Mouse (Mus musculus): ENCODE data around the gene Igf2bp2. TPM values are rescaled to one million over a fixed set of nuclear protein-coding genes. Genes with fewer than 3 reads are reported as not detected.
A peak's percentile ranks its signal among the peaks of the same experiment; 100 is the strongest.

Igf2bp2 gene
- polyA plus RNA-seq, 1 experiment from 2014 or later: 8.3 TPM

DNA sequence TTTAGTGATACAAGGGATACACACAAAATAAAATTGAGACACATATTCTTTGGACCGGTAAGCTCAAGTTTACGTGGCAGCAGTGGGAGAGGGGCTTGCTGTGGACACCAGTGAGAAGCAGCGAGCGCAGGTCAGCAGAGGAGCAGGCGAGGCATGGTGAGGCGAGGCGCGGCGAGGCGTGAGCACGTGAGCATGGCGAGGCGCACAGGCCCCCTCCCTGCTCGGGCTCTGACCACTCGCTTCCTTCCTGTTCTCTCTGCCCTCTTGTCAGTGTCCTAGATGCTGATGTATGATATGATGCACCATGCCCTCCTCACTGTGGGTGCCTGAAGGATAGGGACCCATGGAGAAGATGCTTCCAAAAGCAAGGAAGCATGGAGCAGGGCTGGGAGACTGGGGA lies 43.6 kb downstream of the Igf2bp2 start:
- Histone ChIP-seq H3K4me3 (ENCODE audit: low read depth, low read length) (no peak overlapping the region), H3K36me3 (ENCODE audit: control insufficient read depth, insufficient read depth) (no peaks in the 10 kb centered on the region), H3K27ac (ENCODE audit: low read length) (no peak overlapping the region), H3K4me1 (ENCODE audit: control insufficient read depth, low read depth, low read length) (no peaks in the 10 kb centered on the region), H3K4me2 (ENCODE audit: low read depth, low read length) (no peak overlapping the region), H3K9me3 (replicated peaks; ENCODE audit: control insufficient read depth, low read length) (no peaks in the 10 kb centered on the region), H3K9ac (ENCODE audit: low read depth, low read length) (no peak overlapping the region), H3K27me3 (ENCODE audit: control insufficient read depth, insufficient read depth, low read depth, low read length) (no peaks in the 10 kb centered on the region)
- ATAC-seq (ENCODE audit: low read depth): peak; percentile 30; the same call in 1 of the 2 replicates
- WGBS (ENCODE audit: insufficient replicate concordance): 34% methylated on average over 15 of the region's 15 CpGs

DNA sequence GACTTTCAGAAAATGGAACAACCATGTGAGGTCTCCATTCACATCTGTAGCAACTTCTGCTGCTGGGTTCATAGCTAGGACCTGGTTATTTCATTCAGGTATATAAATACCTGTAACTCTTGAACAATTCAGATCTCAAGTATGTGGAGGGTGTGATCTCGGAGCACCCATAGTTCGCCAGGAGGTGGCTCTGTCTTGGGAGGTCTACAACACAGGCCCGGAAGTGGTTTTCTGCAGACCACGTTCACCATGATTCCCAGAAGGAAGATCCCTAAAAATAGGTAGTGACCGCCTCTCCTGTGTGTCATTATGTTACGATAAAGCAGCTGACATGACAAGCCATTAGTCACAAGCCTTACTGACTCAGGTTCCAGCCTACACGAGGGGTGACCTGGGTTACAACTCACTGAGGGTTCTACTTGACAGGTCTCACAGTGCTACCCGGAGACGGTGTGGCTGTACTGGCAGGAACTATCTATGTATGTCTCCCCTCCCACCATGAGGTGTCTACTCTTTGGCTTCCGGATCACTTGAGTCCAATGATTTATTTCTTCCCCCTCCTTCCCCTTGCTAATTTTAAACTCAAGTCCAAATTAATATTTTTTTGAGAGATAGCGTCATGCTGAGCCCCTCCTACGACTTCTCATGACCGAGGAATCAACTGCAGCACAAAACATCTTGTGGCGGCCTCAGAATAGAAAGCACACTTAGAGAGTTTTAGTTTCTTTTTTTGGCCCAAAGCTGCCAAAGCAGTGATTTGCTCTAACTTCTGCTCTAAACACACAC lies 44.2 kb downstream of the Igf2bp2 start:
- no peak overlapping the region; the same call in 1 of the 2 replicates for H3K4me2 ChIP-seq (ENCODE audit: low read depth, low read length)
- no peaks in the 10 kb centered on the region for H3K4me1 ChIP-seq (ENCODE audit: control insufficient read depth, low read depth, low read length)
- H3K4me3 ChIP-seq (ENCODE audit: low read depth, low read length): no peak overlapping the region
- no peaks in the 10 kb centered on the region for H3K36me3 ChIP-seq (ENCODE audit: control insufficient read depth, insufficient read depth)
- H3K27me3 ChIP-seq (ENCODE audit: control insufficient read depth, insufficient read depth, low read depth, low read length): no peaks in the 10 kb centered on the region
- no peaks in the 10 kb centered on the region for H3K9me3 ChIP-seq (replicated peaks; ENCODE audit: control insufficient read depth, low read length)
- 38% methylated on average over 14 of the region's 14 CpGs for WGBS (ENCODE audit: insufficient replicate concordance)
- no peak overlapping the region for H3K9ac ChIP-seq (ENCODE audit: low read depth, low read length)
- no peak overlapping the region for H3K27ac ChIP-seq (ENCODE audit: low read length)
- no peak for ATAC-seq (ENCODE audit: low read depth)

DNA sequence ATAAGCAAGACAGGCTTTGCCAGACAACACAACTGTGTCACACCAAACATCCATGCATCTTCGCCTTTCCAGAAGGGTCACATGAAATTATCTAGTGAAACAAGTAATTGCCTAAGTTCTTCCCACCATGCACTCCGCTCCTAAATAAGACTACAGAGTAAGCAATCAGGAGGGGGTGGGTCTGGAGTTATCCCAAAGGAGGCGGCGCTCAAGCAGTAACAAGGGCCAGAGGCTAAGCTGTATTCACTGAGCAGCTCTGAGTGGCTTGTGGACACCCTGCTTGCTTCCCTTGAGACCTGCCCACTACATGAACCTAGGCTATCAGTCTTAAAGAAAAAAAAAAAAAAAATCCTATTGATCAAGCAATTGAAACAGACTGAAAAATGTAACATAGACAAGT lies 44.9 kb downstream of the Igf2bp2 start:
- H3K36me3 ChIP-seq (ENCODE audit: control insufficient read depth, insufficient read depth): no peaks in the 10 kb centered on the region
- ATAC-seq (ENCODE audit: low read depth): no peak

DNA sequence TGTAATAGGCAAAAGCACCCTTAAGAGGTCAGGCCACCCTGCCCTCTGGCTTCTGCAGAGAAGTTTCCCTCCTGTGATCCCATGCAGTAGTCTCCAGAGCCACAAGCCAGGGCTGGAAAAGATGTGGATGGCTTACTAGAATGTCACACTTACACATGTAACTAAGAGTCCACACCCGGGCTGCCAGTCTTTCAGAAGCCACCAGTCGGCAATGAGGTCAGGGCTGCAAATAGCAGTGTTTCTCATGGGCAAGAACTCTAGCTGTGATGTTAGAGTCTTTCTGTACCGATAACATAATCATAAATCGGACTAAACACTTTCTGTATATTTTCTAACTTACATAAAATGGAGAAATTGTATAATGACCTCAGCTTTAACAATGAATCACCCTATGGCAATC lies 46.4 kb downstream of the Igf2bp2 start:
- H3K27ac ChIP-seq (ENCODE audit: low read length): no peak overlapping the region
- H3K4me2 ChIP-seq (ENCODE audit: low read depth, low read length): no peak overlapping the region
- ATAC-seq (ENCODE audit: low read depth): no peak
- no peaks in the 10 kb centered on the region for H3K27me3 ChIP-seq (ENCODE audit: control insufficient read depth, insufficient read depth, low read depth, low read length)
- 64% methylated on average over 4 of the region's 4 CpGs for WGBS (ENCODE audit: insufficient replicate concordance)
- H3K4me3 ChIP-seq (ENCODE audit: low read depth, low read length): no peak overlapping the region
- no peaks in the 10 kb centered on the region for H3K9me3 ChIP-seq (replicated peaks; ENCODE audit: control insufficient read depth, low read length)
- H3K9ac ChIP-seq (ENCODE audit: low read depth, low read length): no peak overlapping the region
- no peaks in the 10 kb centered on the region for H3K36me3 ChIP-seq (ENCODE audit: control insufficient read depth, insufficient read depth)
- H3K4me1 ChIP-seq (ENCODE audit: control insufficient read depth, low read depth, low read length): no peaks in the 10 kb centered on the region

More for the DNA sequence above, 44.9 kb downstream of the Igf2bp2 start:
- Histone ChIP-seq H3K27ac (ENCODE audit: low read length) (no peak overlapping the region), H3K9me3 (replicated peaks; ENCODE audit: control insufficient read depth, low read length) (no peaks in the 10 kb centered on the region), H3K4me1 (ENCODE audit: control insufficient read depth, low read depth, low read length) (no peaks in the 10 kb centered on the region), H3K9ac (ENCODE audit: low read depth, low read length) (no peak overlapping the region), H3K27me3 (ENCODE audit: control insufficient read depth, insufficient read depth, low read depth, low read length) (no peaks in the 10 kb centered on the region), H3K4me3 (ENCODE audit: low read depth, low read length) (no peak overlapping the region), H3K4me2 (ENCODE audit: low read depth, low read length) (no peak overlapping the region)
- 63% methylated on average over 4 of the region's 4 CpGs for WGBS (ENCODE audit: insufficient replicate concordance)

DNA sequence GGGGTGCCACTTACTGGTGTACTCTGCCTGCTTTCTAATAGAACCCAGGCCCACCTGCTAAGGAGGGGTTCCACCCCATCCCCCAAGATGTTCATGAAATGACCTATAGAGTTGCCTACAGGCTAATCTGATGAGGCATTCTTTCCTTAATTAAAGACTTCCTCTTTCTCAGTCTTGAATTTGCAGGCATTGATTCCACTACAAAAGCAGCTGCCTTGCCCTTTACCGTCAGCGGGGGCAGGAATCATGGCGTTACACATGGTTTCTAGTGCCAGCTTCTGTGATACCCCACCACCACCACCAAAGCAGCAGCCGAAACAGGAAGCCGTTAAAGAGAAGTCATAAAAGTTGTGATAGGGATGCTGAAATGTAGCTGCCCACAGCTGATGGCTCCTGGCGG lies 47.0 kb downstream of the Igf2bp2 start:
- H3K27ac ChIP-seq (ENCODE audit: low read length): no peak overlapping the region
- WGBS (ENCODE audit: insufficient replicate concordance): 33% methylated on average over 6 of the region's 6 CpGs
- no peaks in the 10 kb centered on the region for H3K27me3 ChIP-seq (ENCODE audit: control insufficient read depth, insufficient read depth, low read depth, low read length)
- no peaks in the 10 kb centered on the region for H3K4me1 ChIP-seq (ENCODE audit: control insufficient read depth, low read depth, low read length)
- no peaks in the 10 kb centered on the region for H3K36me3 ChIP-seq (ENCODE audit: control insufficient read depth, insufficient read depth)
- H3K9ac ChIP-seq (ENCODE audit: low read depth, low read length): no peak overlapping the region
- no peak for ATAC-seq (ENCODE audit: low read depth)
- no peaks in the 10 kb centered on the region for H3K9me3 ChIP-seq (replicated peaks; ENCODE audit: control insufficient read depth, low read length)
- no peak overlapping the region for H3K4me2 ChIP-seq (ENCODE audit: low read depth, low read length)
- no peak overlapping the region for H3K4me3 ChIP-seq (ENCODE audit: low read depth, low read length)

DNA sequence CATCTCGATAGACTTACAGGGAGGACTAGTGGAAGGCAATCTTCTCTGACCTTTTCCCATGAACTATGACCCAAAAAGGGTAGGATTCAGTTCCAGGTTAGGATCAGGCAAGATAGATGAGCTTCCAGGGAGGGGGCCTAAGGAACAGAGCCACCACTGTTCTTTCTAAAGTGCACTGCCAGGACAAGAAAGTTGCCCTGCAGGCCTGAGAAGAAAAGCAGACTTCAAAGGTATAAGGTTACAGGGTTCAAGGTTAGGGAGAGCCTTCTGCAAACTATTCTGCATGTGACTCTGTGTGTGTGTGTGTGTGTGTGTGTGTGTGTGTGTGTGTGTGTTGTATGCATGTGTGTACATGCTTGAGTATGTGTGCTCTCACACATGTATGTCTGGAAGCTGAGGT lies 53.1 kb downstream of the Igf2bp2 start:
- Histone ChIP-seq H3K9me3 (replicated peaks; ENCODE audit: control insufficient read depth, low read length) (no peaks in the 10 kb centered on the region), H3K27me3 (ENCODE audit: control insufficient read depth, insufficient read depth, low read depth, low read length) (no peaks in the 10 kb centered on the region), H3K4me3 (ENCODE audit: low read depth, low read length) (no peak overlapping the region), H3K9ac (ENCODE audit: low read depth, low read length) (no peak overlapping the region), H3K4me1 (ENCODE audit: control insufficient read depth, low read depth, low read length) (no peaks in the 10 kb centered on the region), H3K36me3 (ENCODE audit: control insufficient read depth, insufficient read depth) (no peaks in the 10 kb centered on the region), H3K4me2 (ENCODE audit: low read depth, low read length) (no peak overlapping the region), H3K27ac (ENCODE audit: low read length) (no peak overlapping the region)
- 75% methylated on average over 1 of the region's 1 CpGs for WGBS (ENCODE audit: insufficient replicate concordance)
- ATAC-seq (ENCODE audit: low read depth): no peak

DNA sequence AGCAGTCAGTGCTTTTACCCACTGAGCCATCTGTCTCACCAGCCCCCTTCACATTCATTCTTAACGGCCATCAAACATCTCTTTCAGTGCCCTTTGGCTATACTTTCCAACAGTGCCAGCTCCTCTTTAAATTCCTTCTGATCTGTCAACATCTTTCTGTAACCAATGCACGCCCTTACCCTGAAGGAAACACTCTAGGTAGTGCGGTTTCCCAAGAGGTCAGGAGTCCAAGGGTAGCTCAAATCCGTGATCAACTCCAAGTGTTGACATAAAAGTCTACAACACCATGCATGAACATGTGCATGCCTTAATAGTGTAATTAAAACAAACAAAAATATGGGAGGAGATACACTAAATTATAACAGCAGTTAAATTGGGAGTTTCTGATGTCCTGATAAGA lies 53.9 kb downstream of the Igf2bp2 start:
- no peaks in the 10 kb centered on the region for H3K27me3 ChIP-seq (ENCODE audit: control insufficient read depth, insufficient read depth, low read depth, low read length)

DNA sequence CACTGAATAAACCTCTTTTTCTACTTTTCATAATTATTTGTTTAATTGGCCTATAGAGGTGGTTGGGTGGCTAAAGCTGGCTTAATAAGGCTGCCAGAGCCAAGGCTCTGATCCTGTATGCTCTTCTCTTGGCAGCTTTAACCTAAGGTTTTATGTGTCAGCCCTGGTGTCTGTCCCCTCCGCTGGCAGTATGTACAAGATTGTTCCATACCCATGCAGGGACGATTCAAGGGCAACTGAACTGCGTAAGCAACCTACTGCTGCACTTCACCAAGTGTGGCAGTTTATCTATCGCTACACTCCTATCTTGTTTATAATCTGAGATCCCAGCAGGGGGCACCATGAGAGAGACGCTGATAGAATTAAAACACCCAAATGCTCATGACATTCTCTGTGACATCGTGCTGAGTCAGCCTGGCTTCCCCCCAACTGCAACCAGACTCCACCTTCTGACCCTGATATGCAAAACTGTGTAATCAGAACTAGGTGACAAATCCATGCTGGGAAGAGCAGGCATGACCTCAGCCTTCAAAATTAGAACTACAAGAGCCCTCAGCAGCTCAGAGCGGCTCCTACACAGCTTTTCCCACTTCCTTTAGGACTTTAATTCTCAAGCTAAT lies 55.1 kb downstream of the Igf2bp2 start:
- 29% methylated on average over 7 of the region's 7 CpGs for WGBS (ENCODE audit: insufficient replicate concordance)
- Histone ChIP-seq H3K36me3 (ENCODE audit: control insufficient read depth, insufficient read depth) (no peaks in the 10 kb centered on the region), H3K4me3 (ENCODE audit: low read depth, low read length) (no peak overlapping the region), H3K9me3 (replicated peaks; ENCODE audit: control insufficient read depth, low read length) (no peaks in the 10 kb centered on the region), H3K27me3 (ENCODE audit: control insufficient read depth, insufficient read depth, low read depth, low read length) (no peaks in the 10 kb centered on the region), H3K9ac (ENCODE audit: low read depth, low read length) (no peak overlapping the region), H3K4me1 (ENCODE audit: control insufficient read depth, low read depth, low read length) (no peaks in the 10 kb centered on the region), H3K4me2 (ENCODE audit: low read depth, low read length) (no peak overlapping the region), H3K27ac (ENCODE audit: low read length) (no peak overlapping the region)
- no peak; the same call in 1 of the 2 replicates for ATAC-seq (ENCODE audit: low read depth)

More for the DNA sequence above, 53.9 kb downstream of the Igf2bp2 start:
- H3K9ac ChIP-seq (ENCODE audit: low read depth, low read length): no peak overlapping the region
- H3K4me3 ChIP-seq (ENCODE audit: low read depth, low read length): no peak overlapping the region
- H3K27ac ChIP-seq (ENCODE audit: low read length): no peak overlapping the region
- H3K36me3 ChIP-seq (ENCODE audit: control insufficient read depth, insufficient read depth): no peaks in the 10 kb centered on the region
- no peaks in the 10 kb centered on the region for H3K4me1 ChIP-seq (ENCODE audit: control insufficient read depth, low read depth, low read length)
- H3K4me2 ChIP-seq (ENCODE audit: low read depth, low read length): no peak overlapping the region
- H3K9me3 ChIP-seq (replicated peaks; ENCODE audit: control insufficient read depth, low read length): no peaks in the 10 kb centered on the region
- WGBS (ENCODE audit: insufficient replicate concordance): 57% methylated on average over 4 of the region's 4 CpGs
- no peak for ATAC-seq (ENCODE audit: low read depth)

DNA sequence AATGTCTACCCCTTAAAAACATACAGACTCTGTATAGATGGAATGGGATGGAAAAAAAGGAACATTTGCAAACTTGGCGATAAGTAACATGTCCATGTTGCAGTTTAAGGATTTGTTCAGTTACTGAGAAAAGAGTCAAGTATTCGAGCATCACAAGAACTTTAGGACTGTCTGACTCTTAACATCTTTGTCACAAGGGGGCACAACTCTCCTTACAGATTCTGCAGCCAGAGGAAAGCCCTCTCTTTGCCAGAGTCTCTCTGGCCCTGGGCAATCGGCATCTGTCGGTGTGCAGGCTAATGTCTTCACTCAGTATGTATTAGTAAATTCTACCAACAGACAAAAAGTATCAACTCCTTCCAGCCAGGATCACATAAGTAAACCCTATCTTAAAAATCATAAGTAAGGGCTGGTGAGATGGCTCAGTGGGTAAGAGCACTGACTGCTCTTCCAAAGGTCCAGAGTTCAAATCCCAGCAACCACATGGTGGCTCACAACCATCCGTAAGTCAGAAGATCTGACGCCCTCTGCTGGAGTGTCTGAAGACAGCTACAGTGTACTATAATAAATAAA lies 57.0 kb downstream of the Igf2bp2 start:
- Histone ChIP-seq H3K4me1 (ENCODE audit: control insufficient read depth, low read depth, low read length) (no peaks in the 10 kb centered on the region), H3K9ac (ENCODE audit: low read depth, low read length) (no peak overlapping the region), H3K4me3 (ENCODE audit: low read depth, low read length) (no peak overlapping the region), H3K4me2 (ENCODE audit: low read depth, low read length) (no peak overlapping the region), H3K36me3 (ENCODE audit: control insufficient read depth, insufficient read depth) (no peaks in the 10 kb centered on the region), H3K27ac (ENCODE audit: low read length) (no peak overlapping the region), H3K9me3 (replicated peaks; ENCODE audit: control insufficient read depth, low read length) (no peaks in the 10 kb centered on the region), H3K27me3 (ENCODE audit: control insufficient read depth, insufficient read depth, low read depth, low read length) (no peaks in the 10 kb centered on the region)
- 64% methylated on average over 6 of the region's 6 CpGs for WGBS (ENCODE audit: insufficient replicate concordance)
- ATAC-seq (ENCODE audit: low read depth): no peak

Measured in liver, embryonic 16.5 days (tissue).